Mouse (Mus musculus) embryonic facial prominence, embryonic 13.5 days (tissue): ENCODE results near the gene Atp5f1. TPM values are rescaled to one million over a fixed set of nuclear protein-coding genes. Genes with fewer than 3 reads are reported as not detected.
"Not testable (repeated sequence)": the region's sequence is repeated elsewhere in the genome, so short reads cannot be mapped to it uniquely, and the experiment has no call there.

ENCODE experiments used
- ATAC-seq: fragments of 200-750 bp; cut with Nextera tagmentation; 2 replicates; pipeline ENCODE4 v1.8.0; 2017; ENCODE audit warnings: low read depth; ENCODE audit not compliant: insufficient number of reproducible peaks, insufficient read depth, low FRiP score, low TSS enrichment
- H3K27ac ChIP-seq: fragments of 300-500 bp; sonication (generic); 2 replicates; pipeline ENCODE4 v1.5.1; 2015; ENCODE audit warnings: moderate library complexity, mild to moderate bottlenecking, inconsistent platforms
- H3K27me3 ChIP-seq: fragments of 300-500 bp; sonication (generic); 2 replicates; pipeline ENCODE4 v1.6.1; 2015; ENCODE audit warnings: mild to moderate bottlenecking, inconsistent platforms
- H3K36me3 ChIP-seq: fragments of 300-500 bp; sonication (generic); 2 replicates; pipeline ENCODE4 v1.6.1; 2015; ENCODE audit warnings: mild to moderate bottlenecking, inconsistent platforms
- H3K4me1 ChIP-seq: fragments of 300-500 bp; sonication (generic); 2 replicates; pipeline ENCODE4 v1.6.1; 2015; ENCODE audit warnings: inconsistent platforms
- H3K4me2 ChIP-seq: fragments of 300-500 bp; sonication (generic); 2 replicates; pipeline ENCODE4 v1.6.1; 2015; ENCODE audit warnings: moderate library complexity, mild to moderate bottlenecking, inconsistent platforms
- H3K4me3 ChIP-seq: fragments of 300-500 bp; sonication (generic); 2 replicates; pipeline ENCODE4 v1.5.1; 2015; ENCODE audit warnings: mild to moderate bottlenecking, inconsistent platforms
- H3K9ac ChIP-seq: fragments of 300-500 bp; sonication (generic); 2 replicates; pipeline ENCODE4 v1.6.1; 2015; ENCODE audit warnings: mild to moderate bottlenecking, inconsistent platforms
- H3K9me3 ChIP-seq: fragments of 300-500 bp; sonication (generic); 2 replicates; pipeline ENCODE4 v1.6.1; 2016; ENCODE audit warnings: inconsistent platforms
- WGBS: fragments of 180-500 bp; shearing (Covaris S2); methylation state at CpG from one replicate; pipeline ENCODE4 v1.1.7; 2015; ENCODE audit warnings: mixed read lengths; 5-methylcytosine and 5-hydroxymethylcytosine counted together
- polyA plus RNA-seq: library from polyadenylated mRNA; unstranded; fragments of >200 nt; fragmentation: Nextera tagmentation; extraction: Ambion mirVana; gene quantifications from 2 replicates; pipeline ENCODE4 v1.2.1, GENCODE M21; 2015

The Atp5f1 gene
- polyA plus RNA-seq = 446 and 470 TPM in 2 replicates

- H3K27me3 ChIP-seq = no peaks in the 10 kb centered on the region
- H3K4me1 ChIP-seq = peaks cover 25% of the 10 kb centered on the region
- peaks cover 44% of the 10 kb centered on the region for H3K36me3 ChIP-seq
- peak within 1 kb of the TSS; percentile 97 for H3K9ac ChIP-seq
- ATAC-seq = no peak
- peak within 1 kb of the TSS; percentile 86 for H3K27ac ChIP-seq
- H3K9me3 ChIP-seq = no peaks in the 10 kb centered on the region
- H3K4me2 ChIP-seq = peak within 1 kb of the TSS; percentile 90
- 5% methylated on average over 6 of the region's 6 CpGs for WGBS
- peak within 1 kb of the TSS; percentile 92 for H3K4me3 ChIP-seq
These were observed at the start of gene Atp5f1 for GRCm38 (mm10) chr3:105959999-105960398. Gene Atp5f1 (minus strand): TSS chr3:105960099.

DNA sequence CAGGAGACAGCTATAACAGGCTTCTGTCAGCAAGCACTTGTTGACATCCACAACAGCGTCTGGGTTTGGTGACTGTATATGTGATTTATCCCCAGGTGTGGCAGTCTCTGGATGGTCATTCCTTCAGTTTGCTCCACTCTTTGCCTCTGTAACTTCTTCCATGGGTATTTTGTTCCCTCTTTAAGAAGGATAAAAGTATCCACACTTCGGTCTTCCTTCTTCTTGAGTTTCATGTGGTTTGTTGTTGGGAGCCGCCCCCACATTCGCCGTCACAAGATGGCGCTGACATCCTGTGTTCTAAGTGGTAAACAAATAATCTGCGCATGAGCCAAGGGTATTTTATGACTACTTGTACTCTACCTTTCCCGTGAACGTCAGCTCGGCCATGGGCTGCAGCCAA, 43.5 kb upstream of the Atp5f1 start:
- H3K27ac ChIP-seq, H3K9me3 ChIP-seq, H3K36me3 ChIP-seq, H3K4me3 ChIP-seq, H3K4me2 ChIP-seq, ATAC-seq, H3K9ac ChIP-seq, H3K27me3 ChIP-seq, H3K4me1 ChIP-seq: not testable (repeated sequence)
- 66% methylated on average over 10 of the region's 10 CpGs for WGBS

- no peaks in the 10 kb centered on the region for H3K27me3 ChIP-seq
- WGBS = 19% methylated on average over 17 of the region's 17 CpGs
- H3K9me3 ChIP-seq = no peaks in the 10 kb centered on the region
- H3K4me1 ChIP-seq = peaks cover 8% of the 10 kb centered on the region
- ATAC-seq = peak; percentile 87
- H3K36me3 ChIP-seq = no peaks in the 10 kb centered on the region
- H3K9ac ChIP-seq = no peak overlapping the region
- H3K27ac ChIP-seq = no peak overlapping the region
- 0 out of 2 replicates have a peak overlapping the region, but pooled peaks have one; percentile 4 for H3K4me3 ChIP-seq
- peak overlapping the region; percentile 48 for H3K4me2 ChIP-seq
These were observed 41.8 kb upstream of the Atp5f1 start for GRCm38 (mm10) chr3:106001416-106002370.

GRCm38 (mm10) chr3:106000707-106001375, 40.9 kb upstream of the Atp5f1 start:
- Histone ChIP-seq H3K27me3 (no peaks in the 10 kb centered on the region), H3K9ac (no peak overlapping the region), H3K4me3 (0 out of 2 replicates have a peak overlapping the region, but pooled peaks have one; percentile 4), H3K36me3 (no peaks in the 10 kb centered on the region), H3K4me1 (peaks cover 8% of the 10 kb centered on the region), H3K9me3 (no peaks in the 10 kb centered on the region), H3K4me2 (peak overlapping the region; percentile 48), H3K27ac (no peak overlapping the region)
- 0 out of 2 replicates have a peak, but pooled peaks have one; percentile 26 for ATAC-seq
- 10% methylated on average over 11 of the region's 11 CpGs for WGBS

GRCm38 (mm10) chr3:105994730-105995129, 34.8 kb upstream of the Atp5f1 start:
- no peak overlapping the region for H3K4me3 ChIP-seq
- H3K27me3 ChIP-seq = no peaks in the 10 kb centered on the region
- no peak for ATAC-seq
- no peaks in the 10 kb centered on the region for H3K9me3 ChIP-seq
- WGBS = 18% methylated on average over 2 of the region's 2 CpGs
- H3K4me1 ChIP-seq = no peaks in the 10 kb centered on the region
- no peak overlapping the region for H3K27ac ChIP-seq
- H3K9ac ChIP-seq = no peak overlapping the region
- no peak overlapping the region for H3K4me2 ChIP-seq
- H3K36me3 ChIP-seq = no peaks in the 10 kb centered on the region

DNA sequence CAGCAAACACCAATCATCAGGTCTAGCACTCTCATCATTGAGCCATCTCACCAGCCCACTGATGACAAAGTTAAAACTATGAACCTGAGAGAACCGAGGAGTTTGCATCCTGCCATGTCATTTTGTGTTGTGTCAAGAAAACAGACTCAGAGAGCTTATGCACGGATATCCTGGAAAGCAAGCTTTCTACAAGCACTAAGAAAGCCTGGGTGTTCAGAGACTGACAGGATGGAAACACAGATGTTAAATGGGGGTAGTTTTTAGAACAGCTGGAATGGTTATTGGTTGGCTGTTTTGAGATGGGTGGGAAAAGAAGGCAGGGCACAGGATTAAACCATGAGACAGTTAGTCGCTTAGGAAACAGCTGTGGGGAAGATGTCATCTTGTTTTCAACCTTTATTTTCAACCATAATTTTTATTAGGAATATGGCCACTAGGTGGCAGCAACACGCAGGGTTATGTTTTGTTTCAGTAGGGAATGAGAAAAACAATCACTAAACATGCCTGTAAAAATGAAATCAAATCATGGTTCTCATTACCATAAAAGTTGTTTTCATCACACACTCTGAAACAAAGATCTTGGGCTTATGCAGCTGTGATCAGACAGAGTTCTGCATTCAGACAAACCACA, 31.9 kb upstream of the Atp5f1 start:
- Histone ChIP-seq H3K4me1 (no peaks in the 10 kb centered on the region), H3K9ac (no peak overlapping the region), H3K36me3 (no peaks in the 10 kb centered on the region), H3K27me3 (no peaks in the 10 kb centered on the region), H3K4me3 (no peak overlapping the region), H3K4me2 (no peak overlapping the region), H3K9me3 (no peaks in the 10 kb centered on the region), H3K27ac (no peak overlapping the region)
- 25% methylated on average over 4 of the region's 4 CpGs for WGBS
- no peak for ATAC-seq

- WGBS = 49% methylated on average over 5 of the region's 5 CpGs
- not testable (repeated sequence) for H3K36me3 ChIP-seq, ATAC-seq
These were observed 29.7 kb upstream of the Atp5f1 start for GRCm38 (mm10) chr3:105989611-105990010.

DNA sequence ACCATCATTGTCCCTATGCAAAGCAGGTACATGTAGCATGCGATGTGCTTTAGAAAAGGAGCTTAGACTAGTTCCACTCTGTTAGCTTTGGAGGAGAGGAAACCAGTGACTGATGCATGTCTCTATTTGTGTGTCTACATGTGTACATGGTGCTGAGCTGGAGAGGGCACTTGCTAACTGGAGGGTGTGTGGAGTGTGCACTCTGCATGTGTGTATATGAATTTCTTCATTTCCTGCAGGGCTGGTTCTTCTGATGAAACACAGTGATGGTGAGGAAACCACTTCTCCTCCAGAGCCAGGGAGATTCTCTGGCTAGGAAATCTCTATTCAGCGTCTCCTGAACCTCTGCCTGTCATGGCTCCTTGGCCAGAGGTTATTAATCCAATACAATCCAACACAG, 14.3 kb upstream of the Atp5f1 start:
- no peak overlapping the region for H3K4me3 ChIP-seq
- H3K27ac ChIP-seq = no peak overlapping the region
- ATAC-seq = no peak
- no peaks in the 10 kb centered on the region for H3K4me1 ChIP-seq
- H3K36me3 ChIP-seq = peaks cover 10% of the 10 kb centered on the region
- H3K4me2 ChIP-seq = no peak overlapping the region
- H3K27me3 ChIP-seq = no peaks in the 10 kb centered on the region
- 90% methylated on average over 2 of the region's 2 CpGs for WGBS
- H3K9me3 ChIP-seq = no peaks in the 10 kb centered on the region
- no peak overlapping the region for H3K9ac ChIP-seq

More at GRCm38 (mm10) chr3:105989611-105990010, 29.7 kb upstream of the Atp5f1 start:
- not testable (repeated sequence) for H3K9me3 ChIP-seq, H3K4me3 ChIP-seq, H3K27me3 ChIP-seq, H3K4me2 ChIP-seq, H3K4me1 ChIP-seq, H3K27ac ChIP-seq, H3K9ac ChIP-seq

GRCm38 (mm10) chr3:105973411-105973810, 13.5 kb upstream of the Atp5f1 start, which contains the start of gene Ovgp1:
Gene Ovgp1 (plus strand): TSS chr3:105973711.
- 82% methylated on average over 3 of the region's 3 CpGs for WGBS
- Histone ChIP-seq H3K4me3 (no peak within 1 kb of the TSS), H3K9ac (no peak within 1 kb of the TSS), H3K4me2 (no peak within 1 kb of the TSS), H3K9me3 (no peaks in the 10 kb centered on the region), H3K36me3 (peaks cover 18% of the 10 kb centered on the region), H3K27me3 (no peaks in the 10 kb centered on the region), H3K4me1 (no peaks in the 10 kb centered on the region), H3K27ac (no peak within 1 kb of the TSS)
- no peak for ATAC-seq

- Histone ChIP-seq H3K9ac (no peak overlapping the region), H3K36me3 (peaks cover 32% of the 10 kb centered on the region), H3K27ac (no peak overlapping the region), H3K9me3 (no peaks in the 10 kb centered on the region), H3K27me3 (no peaks in the 10 kb centered on the region), H3K4me2 (no peak overlapping the region), H3K4me3 (no peak overlapping the region), H3K4me1 (no peaks in the 10 kb centered on the region)
- WGBS = 83% methylated on average over 5 of the region's 5 CpGs
- no peak for ATAC-seq
These were observed 12.0 kb upstream of the Atp5f1 start for GRCm38 (mm10) chr3:105971831-105972446.

DNA sequence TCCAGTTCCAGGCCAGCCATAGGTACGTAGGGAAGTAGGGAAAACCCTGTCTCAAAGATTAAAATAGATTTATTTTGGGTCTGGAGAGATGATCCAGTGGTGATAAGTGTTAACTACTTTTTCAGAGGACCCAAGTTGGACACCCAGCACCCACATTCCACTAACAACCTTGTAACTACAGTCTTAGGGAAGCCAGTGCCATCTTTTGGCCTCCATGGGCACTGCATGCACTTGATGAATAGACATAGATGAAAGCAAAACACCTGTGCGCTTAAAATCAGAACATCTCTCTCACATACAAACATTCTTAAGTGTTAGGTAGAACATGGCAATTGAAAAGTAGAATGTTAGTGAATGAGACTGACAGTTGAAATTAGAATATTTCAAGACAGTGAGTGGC, 801 bp upstream of the Atp5f1 start:
- Histone ChIP-seq H3K36me3 (peaks cover 48% of the 10 kb centered on the region), H3K27me3 (no peaks in the 10 kb centered on the region), H3K4me3 (peak overlapping the region; percentile 92), H3K4me1 (peaks cover 25% of the 10 kb centered on the region), H3K27ac (no peak overlapping the region), H3K4me2 (peak overlapping the region; percentile 90), H3K9ac (peak overlapping the region; percentile 97; the same call in 1 of the 2 replicates), H3K9me3 (no peaks in the 10 kb centered on the region)
- no peak for ATAC-seq
- WGBS = 96% methylated on average over 2 of the region's 2 CpGs
